ENCODE assay signal across 8 mouse cellular contexts in the genomic region with DNA sequence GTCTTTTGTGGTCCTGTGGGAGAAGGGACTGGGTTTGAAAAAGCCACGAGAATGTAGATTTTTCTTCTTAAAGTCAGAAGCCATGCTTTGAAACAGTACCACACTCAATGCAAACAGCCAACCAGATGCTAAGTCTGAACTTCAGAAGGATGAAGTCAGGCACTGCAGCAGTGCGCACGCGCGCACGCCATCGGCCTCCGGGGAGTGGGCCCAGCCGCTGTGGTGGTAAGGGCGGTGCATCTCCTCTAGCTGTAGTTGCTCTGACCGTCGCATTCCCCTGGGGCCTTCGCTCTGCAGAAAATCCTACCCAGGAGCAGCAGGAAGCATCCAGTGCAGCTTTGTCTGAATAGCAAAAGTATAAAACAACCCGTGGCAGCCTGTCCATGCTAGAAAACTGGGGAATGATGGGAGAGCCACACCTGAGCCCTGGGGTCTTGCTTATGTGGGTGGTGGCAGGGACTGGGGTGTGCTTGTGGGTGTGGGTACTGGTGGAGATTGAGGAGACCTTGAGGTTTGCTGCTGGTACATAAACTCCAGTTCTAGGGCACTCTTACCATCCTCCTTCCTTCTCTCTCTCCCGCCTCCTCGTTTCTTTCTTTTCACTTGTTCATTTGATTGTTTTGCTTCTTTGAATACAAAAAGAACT. TPM values are rescaled to one million over a fixed set of nuclear protein-coding genes. Genes with fewer than 3 reads are reported as not detected.
A peak's percentile ranks its signal among the peaks of the same experiment; 100 is the strongest.
DNase-seq lines count a peak whose midpoint lies in the region; TF ChIP-seq lines count a peak whose summit lies in the region.

No protein-coding gene starts in this region.

- no peak for TF ChIP-seq POLR2A in thymus, adult 2 months (IDR thresholded peaks at IDR 0.05; ENCODE audit: control insufficient read depth, extremely low read depth, insufficient read depth, low read length, poor library complexity)

- no peaks in the 10 kb centered on the region for H3K27me3 ChIP-seq in thymus, adult 2 months (ENCODE audit: control insufficient read depth, insufficient read depth, low read length)

- WGBS in thymus, adult 2 months: 52% methylated on average over 16 of the region's 16 CpGs

- peak; percentile 10 for DNase-seq in kidney, postnatal 10 days
- no peak for DNase-seq in kidney, postnatal 36 days
- DNase-seq in embryo, embryonic 9.5 days (ENCODE audit: extremely low spot score): peak; percentile 23
- peak; percentile 47 to 48 for DNase-seq in layer of hippocampus, adult 2 months (ENCODE audit: low spot score in 2 of 2)
- DNase-seq in retina, postnatal 1 day: peak; percentile 69
- DNase-seq in thymus, postnatal 14 days: no peak
- no peak for DNase-seq in thymus, adult 2 months
- DNase-seq in MN1 (ENCODE audit: low spot score): no peak

- H3K4me3 ChIP-seq in layer of hippocampus, adult 2 months: peak overlapping the region; percentile 43
- no peak overlapping the region for H3K4me3 ChIP-seq in thymus, adult 2 months (ENCODE audit: control insufficient read depth, insufficient read depth, low read length)

- peak overlapping the region; percentile 90 for H3K27ac ChIP-seq in layer of hippocampus, adult 2 months
- no peak overlapping the region for H3K27ac ChIP-seq in thymus, adult 2 months (ENCODE audit: control insufficient read depth, insufficient read depth, low read length)

- no peak for TF ChIP-seq CTCF in layer of hippocampus, adult 2 months (conservative IDR thresholded peaks at IDR 0.05)
- TF ChIP-seq CTCF in thymus, adult 2 months (IDR thresholded peaks at IDR 0.05; ENCODE audit: borderline replicate concordance, control insufficient read depth, extremely low read depth, insufficient read depth, low read length, poor library complexity): no peak

- no peaks in the 10 kb centered on the region for H3K36me3 ChIP-seq in thymus, adult 2 months (ENCODE audit: control insufficient read depth, insufficient read depth, low read length)

- no peaks in the 10 kb centered on the region for H3K4me1 ChIP-seq in thymus, adult 2 months (replicated peaks; ENCODE audit: control insufficient read depth, insufficient read depth, low read length)

RNA-seq across cellular contexts. Expression of gene Phactr3, which starts 56.6 kb away (rescaled TPM):
- 100 to 1,000 TPM; 139 to 141 TPM for total RNA-seq in layer of hippocampus, adult 2 months (2021)
- polyA plus RNA-seq in thymus, adult 2 months (2012; rRNA removed): 0.10 and 0.32 TPM in 2 replicates

Comparison
In these comparisons a context has a peak if more than half of its experiments do, and no peak if none do; other contexts are left out.
1. DNase-seq: peak in kidney, postnatal 10 days (single experiment), embryo, embryonic 9.5 days (single experiment), layer of hippocampus, adult 2 months (2 of 2) and retina, postnatal 1 day (single experiment); none in kidney, postnatal 36 days (0 of 2), thymus, postnatal 14 days (single experiment), thymus, adult 2 months (single experiment) and MN1 (single experiment).